ENCODE assay signal across 8 mouse cellular contexts in the genomic region with DNA sequence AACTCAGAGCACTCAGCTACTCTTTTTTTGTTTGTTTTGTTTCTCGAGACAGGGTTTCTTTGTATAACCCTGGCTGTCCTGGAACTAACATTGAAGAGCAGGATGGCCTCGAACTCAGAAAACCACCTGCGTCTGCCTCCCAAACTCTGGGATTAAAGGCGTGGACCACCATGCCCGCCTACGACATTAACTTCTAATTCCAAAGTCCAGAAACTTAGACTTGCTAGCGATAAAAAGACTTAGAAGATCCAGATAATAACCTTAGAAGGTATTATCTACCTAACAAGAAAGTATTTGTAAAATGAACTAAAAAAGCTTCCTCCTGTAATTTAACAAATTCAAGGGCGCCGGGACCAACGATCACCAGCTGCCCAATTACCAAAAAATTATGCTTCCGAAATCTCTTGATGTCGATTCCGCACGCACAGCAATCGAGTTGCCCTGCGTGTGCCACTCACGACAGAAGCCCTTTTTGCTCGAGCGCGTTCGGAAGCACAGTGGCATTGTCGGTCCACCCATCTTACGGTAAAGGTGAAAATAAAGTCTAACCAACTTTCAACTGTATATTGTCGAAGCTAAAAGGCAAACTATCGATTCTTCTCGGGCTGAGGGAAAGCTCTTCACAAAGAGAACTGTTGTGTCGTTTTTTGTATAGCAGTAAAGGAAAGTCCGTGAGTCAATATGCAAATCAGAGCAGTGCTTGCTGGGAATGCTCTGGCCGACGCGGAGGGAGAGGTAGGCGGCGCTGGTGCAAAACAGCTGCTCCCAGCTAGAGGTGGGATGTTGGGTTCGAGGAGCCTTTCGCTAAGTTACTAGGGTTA. TPM values are rescaled to one million over a fixed set of nuclear protein-coding genes. Genes with fewer than 3 reads are reported as not detected.
A peak's percentile ranks its signal among the peaks of the same experiment; 100 is the strongest.
DNase-seq lines count a peak whose midpoint lies in the region; ATAC-seq lines count a peak whose summit lies in the region.

No protein-coding gene starts in this region.

- H3K4me2 ChIP-seq in intestine, embryonic 14.5 days (ENCODE audit: low read length) = peak overlapping the region; percentile 58

- peaks cover 4% of the 10 kb centered on the region; the same call in 1 of the 2 replicates for H3K4me1 ChIP-seq in intestine, embryonic 14.5 days (replicated peaks; ENCODE audit: control insufficient read depth, insufficient read depth, low read length)

- intact Hi-C loops in gastrocnemius, postnatal 14 days (cut with DNase I; ENCODE audit: low total_unique reads) = no loop called here
- intact Hi-C loops in left cerebral cortex, postnatal 14 days (cut with DNase I) = loop anchor here (5.0 kb wide), 1 partner anchor 82 kb away; the partner anchor contains the start of gene Rcc1

- H3K36me3 ChIP-seq in intestine, embryonic 14.5 days (ENCODE audit: control insufficient read depth, insufficient read depth, low read length) = no peaks in the 10 kb centered on the region

- DNase-seq in adrenal gland, adult (ENCODE audit: inconsistent age in 2 of 2, low spot score in 1 of 2) = peak; percentile 86 to 96
- DNase-seq in embryo, embryonic 10.5 days (ENCODE audit: low spot score) = peak; percentile 97
- DNase-seq in gastrocnemius, postnatal 14 days = peak; percentile 85
- peak; percentile 95 for DNase-seq in intestine, embryonic 14.5 days (ENCODE audit: low spot score)
- peak; percentile 84 to 89 for DNase-seq in left cerebral cortex, postnatal 14 days (ENCODE audit: low spot score in 2 of 2)
- peak; percentile 94 for DNase-seq in mesoderm, embryonic 11.5 days (ENCODE audit: low read depth, low spot score)
- peak; percentile 75 to 82 for DNase-seq in right cerebral cortex, postnatal 36 days (ENCODE audit: low spot score in 2 of 2)
- peak; percentile 94 for DNase-seq in yolk sac, embryonic 10.5 days (ENCODE audit: low spot score)

- WGBS in intestine, embryonic 14.5 days = under 1% methylated on average over 35 of the region's 35 CpGs

- H3K9ac ChIP-seq in intestine, embryonic 14.5 days (ENCODE audit: low read length) = peak overlapping the region; percentile 58

- H3K4me3 ChIP-seq in intestine, embryonic 14.5 days (ENCODE audit: low read depth, low read length) = peak overlapping the region; percentile 23

- peak overlapping the region; percentile 97 for H3K27ac ChIP-seq in intestine, embryonic 14.5 days (ENCODE audit: low read depth)

- peak; percentile 73 for ATAC-seq in intestine, embryonic 14.5 days (replicated peaks; ENCODE audit: low FRiP score, low TSS enrichment, low read depth)

- H3K27me3 ChIP-seq in intestine, embryonic 14.5 days (replicated peaks; ENCODE audit: control insufficient read depth, insufficient read depth, low read length) = no peaks in the 10 kb centered on the region

- no peaks in the 10 kb centered on the region for H3K9me3 ChIP-seq in intestine, embryonic 14.5 days (ENCODE audit: control insufficient read depth, low read length)

RNA-seq across cellular contexts. Expression of gene Taf12, which starts 4.2 kb away (rescaled TPM):
- 10 to 100 TPM; 22.8 to 26.9 TPM for total RNA-seq in gastrocnemius, postnatal 14 days (2021)
- 36.8 and 43.6 TPM in 2 replicates for polyA plus RNA-seq in intestine, embryonic 14.5 days (2014; fragmentation: Nextera tagmentation; extraction: Ambion mirVana)
- total RNA-seq in left cerebral cortex, postnatal 14 days (2021) = 10 to 100 TPM; 16.9 to 18.3 TPM

RNA-seq across cellular contexts. Expression of gene Gmeb1, which starts 8.5 kb away (rescaled TPM):
- 1 to 10 TPM; 9.4 to 9.9 TPM for total RNA-seq in gastrocnemius, postnatal 14 days (2021)
- 31.6 and 36.0 TPM in 2 replicates for polyA plus RNA-seq in intestine, embryonic 14.5 days (2014; fragmentation: Nextera tagmentation; extraction: Ambion mirVana)
- 10 to 100 TPM; 25.1 to 25.9 TPM for total RNA-seq in left cerebral cortex, postnatal 14 days (2021)

RNA-seq across cellular contexts. Expression of gene Rab42, which starts 33.2 kb away (rescaled TPM):
- total RNA-seq in gastrocnemius, postnatal 14 days (2021) = under 1 TPM in 1 of 2 experiments, not detected in 1; 0.94 TPM
- polyA plus RNA-seq in intestine, embryonic 14.5 days (2014; fragmentation: Nextera tagmentation; extraction: Ambion mirVana) = 1.6 and 1.7 TPM in 2 replicates
- 1 to 10 TPM in 1 of 2 experiments, under 1 TPM in 1; 0.61 to 1.3 TPM for total RNA-seq in left cerebral cortex, postnatal 14 days (2021)

RNA-seq across cellular contexts. Expression of gene Ythdf2, which starts 57.8 kb away (rescaled TPM):
- 10 to 100 TPM; 29.5 to 33.7 TPM for total RNA-seq in gastrocnemius, postnatal 14 days (2021)
- polyA plus RNA-seq in intestine, embryonic 14.5 days (2014; fragmentation: Nextera tagmentation; extraction: Ambion mirVana) = 100 and 111 TPM in 2 replicates
- total RNA-seq in left cerebral cortex, postnatal 14 days (2021) = 10 to 100 TPM; 40.8 to 44.5 TPM

RNA-seq across cellular contexts. Expression of gene Trnau1ap, which starts 59.4 kb away (rescaled TPM):
- total RNA-seq in gastrocnemius, postnatal 14 days (2021) = 10 to 100 TPM; 12.9 to 13.9 TPM
- polyA plus RNA-seq in intestine, embryonic 14.5 days (2014; fragmentation: Nextera tagmentation; extraction: Ambion mirVana) = 72.8 and 75.4 TPM in 2 replicates
- total RNA-seq in left cerebral cortex, postnatal 14 days (2021) = 10 to 100 TPM; 20.1 to 22.1 TPM

Comparison
In these comparisons a context has a peak if more than half of its experiments do, and no peak if none do; other contexts are left out.
1. Peak in every context shown above with its lines: DNase-seq, ATAC-seq, H3K4me3 ChIP-seq and H3K27ac ChIP-seq.